Mouse (Mus musculus) right cerebral cortex, postnatal 4 days (tissue): ENCODE data around the gene Cyp46a1.
A peak's percentile ranks its signal among the peaks of the same experiment; 100 is the strongest.

Source experiments
- DNase-seq: peaks from one replicate; pipeline ENCODE4 v3.0.0-alpha.2; 2022

Cyp46a1 gene

GRCm38 (mm10) chr12:108333895-108334445, at the start of gene Cyp46a1:
Gene Cyp46a1, plus strand, starts transcription at chr12:108334381.
- DNase-seq = peak; percentile 99

DNA sequence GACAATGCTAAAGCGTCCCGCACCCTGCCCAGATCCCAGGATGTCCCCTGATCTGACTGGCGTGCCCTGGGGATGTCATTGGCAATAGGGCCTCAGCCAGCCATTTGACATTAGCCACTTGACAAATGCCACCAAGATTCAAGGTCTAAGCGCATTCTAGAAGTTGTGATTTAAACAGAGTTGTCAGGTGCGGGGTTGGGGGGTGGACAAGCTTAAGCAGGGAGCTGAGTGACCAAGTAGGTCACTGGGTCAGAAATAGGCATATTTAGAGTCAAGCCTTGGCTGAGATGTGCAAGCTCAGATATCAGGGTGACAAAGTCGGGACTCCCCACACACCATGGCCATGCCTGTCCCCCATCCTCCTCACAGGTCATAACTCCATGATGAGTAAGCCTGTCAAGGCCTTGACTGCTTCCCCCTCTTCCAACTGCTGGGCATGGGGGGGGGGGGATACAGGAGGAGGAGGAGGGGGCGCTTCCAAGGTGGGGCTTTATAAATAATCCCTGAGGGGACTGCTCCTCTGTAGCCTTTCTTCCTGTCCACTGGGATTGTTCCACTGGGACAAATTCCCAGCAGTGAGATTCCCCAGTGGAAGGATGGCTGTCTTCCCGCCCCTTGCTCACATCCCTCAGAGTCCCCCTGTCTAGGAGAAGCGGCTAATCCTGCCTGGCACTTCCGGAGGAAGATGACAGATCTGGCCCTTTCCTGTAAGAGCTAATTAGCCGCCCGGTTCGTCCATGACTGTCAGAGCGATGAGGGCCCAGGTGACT, 49.5 kb upstream of the Cyp46a1 start:
- DNase-seq = no peak

- no peak for DNase-seq
These were observed 48.8 kb upstream of the Cyp46a1 start for GRCm38 (mm10) chr12:108285225-108286011.

DNA sequence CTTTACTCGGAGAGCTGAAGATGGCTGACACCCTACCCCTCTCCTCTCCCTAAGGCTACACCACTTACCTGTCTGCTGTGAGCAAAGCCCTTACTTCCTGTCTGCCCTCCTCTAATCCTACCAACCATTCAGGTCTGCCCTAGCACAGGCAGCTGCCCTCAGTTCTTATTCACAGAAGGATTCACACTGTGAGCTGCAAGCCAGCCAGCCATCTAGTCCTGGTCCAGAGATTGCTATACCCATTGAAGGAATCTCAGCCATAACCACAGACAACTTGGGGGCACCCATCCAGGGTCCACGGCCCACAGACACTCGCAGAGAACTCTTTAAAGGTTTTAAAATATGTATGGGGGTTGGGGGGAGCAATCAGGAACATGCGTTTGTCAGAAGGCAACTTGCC, 47.8 kb upstream of the Cyp46a1 start:
- no peak for DNase-seq

GRCm38 (mm10) chr12:108287011-108287410, 47.2 kb upstream of the Cyp46a1 start:
- DNase-seq = no peak

DNA sequence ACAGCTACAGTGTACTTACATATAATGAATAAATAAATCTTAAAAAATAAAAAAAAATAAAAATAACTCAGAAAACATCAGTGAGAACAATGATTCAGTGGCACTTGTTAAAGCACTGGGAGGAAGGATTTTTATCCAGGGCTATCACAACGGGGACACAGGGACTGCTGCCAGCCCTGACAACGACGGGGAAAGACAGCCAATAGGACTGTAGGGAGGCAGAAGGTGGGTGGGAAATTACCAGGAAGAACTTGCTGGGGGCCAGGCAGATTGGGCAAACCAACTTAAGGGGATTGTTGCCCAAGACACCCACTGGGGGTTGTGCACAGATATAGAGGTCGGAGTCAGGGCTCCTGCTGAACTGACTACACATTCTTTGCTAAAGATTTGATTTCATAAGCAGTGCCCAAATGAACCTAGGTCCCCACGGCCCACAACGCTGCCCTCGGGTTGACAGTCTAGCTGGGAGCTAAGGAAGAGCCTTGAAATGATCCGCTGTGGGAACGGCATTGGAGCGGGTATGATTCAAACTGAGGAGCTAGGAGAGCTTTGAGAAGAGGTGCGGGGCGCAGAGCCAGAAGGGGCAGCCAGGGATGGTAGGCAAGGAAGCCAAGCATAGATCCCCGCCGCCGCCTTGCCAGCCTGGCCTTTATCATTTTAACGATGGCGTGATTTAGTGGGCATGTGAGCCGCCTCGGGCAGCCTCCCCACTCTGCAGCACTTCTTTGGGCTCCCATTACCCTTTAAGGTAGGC, 45.9 kb upstream of the Cyp46a1 start:
- DNase-seq = no peak

GRCm38 (mm10) chr12:108292419-108292818, 41.8 kb upstream of the Cyp46a1 start:
- DNase-seq = no peak

DNA sequence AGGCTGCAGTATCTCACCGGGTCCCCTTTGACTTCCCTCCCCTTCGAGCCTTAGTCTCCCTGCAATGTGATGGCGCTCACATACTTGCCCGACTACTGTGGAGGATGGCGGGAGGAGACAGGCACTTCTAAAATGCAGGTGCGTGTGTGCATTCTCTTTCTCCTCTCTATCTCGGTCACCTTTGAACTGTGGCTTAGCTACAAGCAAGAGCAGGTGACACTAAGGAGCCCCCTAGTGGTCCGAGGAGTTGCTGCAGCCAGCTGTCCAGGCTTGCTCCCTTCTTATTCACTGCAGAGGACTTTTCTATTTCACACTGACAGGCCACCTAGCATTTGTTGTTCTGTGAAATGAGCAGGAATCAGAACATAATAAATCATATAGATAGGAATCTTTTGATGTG, 41.2 kb upstream of the Cyp46a1 start:
- DNase-seq = peak; percentile 62

DNA sequence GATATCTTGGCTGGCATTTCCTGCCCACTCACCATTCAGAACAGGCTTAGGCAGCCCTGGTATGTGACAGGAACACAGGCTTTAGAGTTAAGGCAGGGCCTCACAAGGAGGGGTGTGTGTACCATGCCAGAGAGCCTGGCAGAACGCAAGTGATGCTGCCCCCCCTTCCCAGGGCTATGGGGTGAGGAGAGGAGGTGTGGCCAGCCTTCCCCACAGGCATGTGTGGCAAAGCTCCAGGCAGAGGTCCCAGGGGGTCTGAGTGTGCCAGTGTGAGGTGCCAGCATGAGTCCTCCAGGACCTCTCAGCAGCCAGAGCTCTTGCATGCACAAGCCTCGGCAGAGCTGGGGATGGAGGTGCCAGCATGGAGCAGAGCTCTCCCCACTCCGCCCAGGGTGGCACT, 39.6 kb upstream of the Cyp46a1 start:
- no peak for DNase-seq

DNA sequence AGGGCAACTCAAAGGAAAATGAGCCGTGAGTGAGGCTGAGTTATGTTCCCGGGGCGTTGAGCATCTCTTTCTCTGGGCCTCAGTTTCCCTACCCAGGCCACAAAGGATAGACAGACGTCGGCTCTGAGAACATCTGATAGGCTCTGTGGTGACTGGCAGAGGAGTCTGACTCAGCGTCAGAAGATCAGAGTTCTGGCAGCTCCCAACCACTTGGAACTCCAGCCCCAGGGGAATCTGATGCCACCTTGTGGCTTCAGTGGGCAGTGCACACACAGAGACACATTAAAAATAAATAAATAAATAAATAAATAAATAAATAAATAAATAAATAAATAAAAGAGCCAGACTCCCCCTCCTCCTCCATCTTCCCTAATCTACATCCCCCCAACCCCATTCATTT, 37.1 kb upstream of the Cyp46a1 start:
- no peak for DNase-seq

- no peak for DNase-seq
These were observed 33.2 kb upstream of the Cyp46a1 start for GRCm38 (mm10) chr12:108301006-108301405.

- DNase-seq = no peak
These were observed 30.3 kb upstream of the Cyp46a1 start for GRCm38 (mm10) chr12:108303778-108304365.

DNA sequence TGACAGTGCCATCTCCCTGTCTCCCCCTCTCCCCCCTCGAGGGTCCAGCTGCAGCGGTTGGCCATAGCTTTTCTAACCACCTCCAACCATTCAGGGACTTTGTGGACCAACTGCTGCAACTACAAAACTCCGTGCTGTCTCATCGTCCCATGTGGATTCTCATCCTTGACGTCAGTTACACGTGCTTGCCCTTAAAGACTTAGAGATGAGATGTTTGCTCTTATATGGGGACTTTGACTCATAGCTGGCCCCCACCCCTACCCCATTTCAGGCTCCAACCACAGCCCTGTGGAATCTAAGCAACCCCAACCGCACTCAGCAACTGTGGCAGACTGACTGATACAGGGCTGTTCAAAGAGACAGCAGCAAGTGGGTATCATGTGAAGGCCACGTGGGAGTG, 29.0 kb upstream of the Cyp46a1 start:
- DNase-seq = no peak

DNA sequence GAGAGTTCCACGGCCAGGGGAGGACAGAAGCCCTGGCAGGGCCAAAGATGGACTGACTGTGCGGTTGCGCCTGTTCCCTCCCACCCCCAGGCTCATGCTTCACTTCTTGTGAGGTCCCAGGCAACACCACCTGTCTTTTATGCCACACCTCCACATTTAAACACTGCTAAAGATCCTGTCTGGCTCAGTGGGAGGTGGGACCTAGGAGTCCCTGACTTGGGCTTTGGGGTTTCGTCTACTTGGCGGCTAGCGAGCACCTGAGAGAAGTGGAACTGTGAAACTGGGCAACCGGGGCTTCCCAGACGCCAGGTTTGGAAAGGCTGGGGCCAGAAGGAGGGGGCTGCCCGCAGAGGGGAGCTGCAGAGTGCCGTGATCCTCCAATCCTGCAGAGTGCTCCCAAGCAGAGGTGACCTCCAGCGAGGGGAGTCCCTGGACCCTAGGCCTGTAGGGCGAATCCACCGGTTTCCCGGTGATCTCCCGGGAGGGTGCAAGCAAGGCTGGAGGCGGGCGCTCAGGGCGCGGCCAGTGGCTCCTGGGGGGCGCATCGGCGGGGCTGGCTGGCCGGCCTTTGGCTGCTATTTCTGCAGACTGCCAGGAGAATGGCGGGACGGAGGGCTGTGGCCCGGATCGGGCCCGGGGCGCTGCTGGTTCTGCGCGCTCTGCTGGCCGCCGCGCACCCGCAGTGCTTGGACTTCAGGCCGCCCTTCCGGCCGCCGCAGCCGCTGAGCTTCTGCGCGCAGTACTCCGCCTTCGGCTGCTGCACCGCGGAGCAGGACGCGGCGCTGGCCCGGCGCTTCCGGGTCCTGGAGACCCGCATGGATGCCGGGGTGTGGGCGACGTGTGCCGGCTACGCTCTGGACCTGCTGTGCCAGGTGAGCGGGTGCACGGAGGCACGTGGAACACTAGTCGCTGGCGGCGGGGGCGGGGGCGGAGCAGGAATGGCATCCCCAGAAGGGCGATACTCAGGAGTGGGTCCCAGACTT, 28.1 kb upstream of the Cyp46a1 start, which contains the start of gene Hhipl1:
Gene Hhipl1, plus strand, starts transcription at position 459 of the 983 bp plus-strand sequence.
- DNase-seq = peak; percentile 42

DNA sequence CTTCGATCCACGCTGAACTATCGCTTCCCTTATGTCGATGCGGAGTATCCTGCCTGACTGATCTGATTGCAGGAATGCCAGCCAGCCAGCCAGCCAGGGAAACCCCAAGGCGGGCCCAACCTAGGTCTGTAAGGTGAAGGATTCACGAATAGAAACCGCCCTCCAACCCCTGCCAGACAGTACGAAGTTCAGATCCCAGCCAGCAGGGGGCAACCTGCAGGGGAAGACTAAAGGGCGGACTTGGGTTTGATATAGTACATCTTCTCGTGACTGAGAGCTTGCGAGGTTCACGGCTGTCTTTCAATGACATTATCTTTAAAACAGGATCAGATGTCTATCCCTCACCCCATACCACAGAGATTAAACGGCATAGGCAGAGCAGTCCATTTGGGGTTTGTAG, 26.6 kb upstream of the Cyp46a1 start:
- peak; percentile 68 for DNase-seq

DNA sequence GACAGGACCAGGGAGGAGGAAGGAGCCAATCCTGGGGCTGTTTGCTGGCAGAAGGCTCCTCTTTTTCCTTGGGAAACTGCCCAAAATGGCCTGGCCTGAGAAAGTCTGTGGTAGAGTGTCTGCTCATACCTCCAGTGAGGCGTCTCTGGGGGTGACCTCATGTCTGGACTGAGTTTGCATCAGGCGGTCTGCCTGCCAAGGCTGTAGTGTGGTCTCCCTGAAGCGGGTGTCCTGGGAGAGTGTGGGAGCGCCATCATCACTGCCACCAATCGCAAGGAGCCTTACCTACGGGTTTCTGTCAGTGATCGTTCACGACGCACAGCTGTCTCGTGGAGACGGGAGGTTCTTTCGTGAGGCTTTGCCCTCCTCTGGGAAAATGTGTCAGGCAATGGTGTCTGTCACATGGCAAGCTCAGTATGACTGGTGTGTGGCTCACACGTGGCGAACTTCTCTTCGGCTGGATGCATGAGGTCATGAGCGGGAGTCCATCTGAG, 25.8 kb upstream of the Cyp46a1 start:
- DNase-seq = no peak

DNA sequence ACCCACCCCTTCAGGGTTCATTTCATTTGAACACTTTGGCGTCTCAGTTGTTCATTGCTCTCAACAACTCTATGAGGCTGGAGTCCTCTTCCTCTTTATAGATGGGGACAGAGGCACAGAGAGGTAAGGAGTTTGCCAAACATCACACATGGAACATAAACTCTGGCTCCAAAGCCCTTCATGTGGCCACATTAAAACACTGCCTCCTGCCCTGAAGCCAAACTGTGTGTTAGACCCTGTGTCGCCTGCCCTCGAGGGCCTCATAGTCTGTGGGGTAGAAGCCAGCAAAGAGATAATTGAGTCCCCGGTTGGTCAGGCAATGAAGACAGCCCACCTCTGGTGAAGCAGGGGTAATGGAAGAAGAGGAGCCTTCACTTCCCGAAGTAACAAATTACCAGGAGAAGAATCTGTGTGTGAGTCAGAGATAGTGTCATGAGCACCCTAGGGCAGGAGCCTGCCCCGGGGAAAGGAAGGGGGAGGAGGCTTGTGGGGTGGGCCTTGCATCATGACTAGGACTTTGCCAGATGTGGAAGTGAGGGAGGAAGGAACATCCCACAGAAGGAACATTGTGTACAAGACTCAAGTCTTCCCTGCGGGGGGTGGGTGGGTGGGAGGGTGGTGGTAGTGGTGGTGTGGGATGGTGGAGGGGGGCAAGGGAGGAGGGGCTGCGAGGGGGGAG, 24.9 kb upstream of the Cyp46a1 start:
- DNase-seq = no peak

GRCm38 (mm10) chr12:108310041-108310440, 24.1 kb upstream of the Cyp46a1 start:
- DNase-seq = no peak

- DNase-seq = no peak
These were observed 23.6 kb upstream of the Cyp46a1 start for GRCm38 (mm10) chr12:108310456-108311027.

DNA sequence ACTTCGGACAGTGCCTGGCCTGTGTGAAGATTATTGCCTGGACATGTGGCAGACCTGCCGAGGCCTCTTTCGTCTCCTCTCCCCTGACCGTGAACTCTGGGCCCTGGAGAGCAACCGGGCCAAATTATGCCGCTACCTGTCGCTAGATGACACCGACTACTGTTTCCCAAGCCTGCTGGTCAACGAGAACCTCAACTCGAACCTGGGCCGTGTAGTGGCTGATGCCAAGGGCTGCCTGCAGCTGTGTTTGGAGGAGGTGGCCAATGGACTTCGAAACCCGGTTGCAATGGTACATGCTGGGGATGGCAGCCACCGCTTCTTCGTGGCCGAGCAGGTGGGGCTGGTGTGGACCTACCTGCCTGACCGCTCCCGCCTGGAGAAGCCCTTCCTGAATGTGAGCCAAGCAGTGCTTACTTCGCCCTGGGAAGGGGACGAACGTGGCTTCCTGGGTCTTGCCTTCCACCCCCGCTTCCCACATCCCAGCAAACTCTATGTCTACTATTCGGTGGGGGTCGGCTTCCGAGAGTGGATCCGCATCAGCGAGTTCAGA, 22.4 kb upstream of the Cyp46a1 start:
- DNase-seq = no peak
